Mouse (Mus musculus): ENCODE results near the gene Atxn10. TPM values are rescaled to one million over a fixed set of nuclear protein-coding genes. Genes with fewer than 3 reads are reported as not detected.

The Atxn10 gene
- total RNA-seq, 4 experiments from 2014 or later, result 76.3 to 81.5 (median 77.6) TPM

DNA sequence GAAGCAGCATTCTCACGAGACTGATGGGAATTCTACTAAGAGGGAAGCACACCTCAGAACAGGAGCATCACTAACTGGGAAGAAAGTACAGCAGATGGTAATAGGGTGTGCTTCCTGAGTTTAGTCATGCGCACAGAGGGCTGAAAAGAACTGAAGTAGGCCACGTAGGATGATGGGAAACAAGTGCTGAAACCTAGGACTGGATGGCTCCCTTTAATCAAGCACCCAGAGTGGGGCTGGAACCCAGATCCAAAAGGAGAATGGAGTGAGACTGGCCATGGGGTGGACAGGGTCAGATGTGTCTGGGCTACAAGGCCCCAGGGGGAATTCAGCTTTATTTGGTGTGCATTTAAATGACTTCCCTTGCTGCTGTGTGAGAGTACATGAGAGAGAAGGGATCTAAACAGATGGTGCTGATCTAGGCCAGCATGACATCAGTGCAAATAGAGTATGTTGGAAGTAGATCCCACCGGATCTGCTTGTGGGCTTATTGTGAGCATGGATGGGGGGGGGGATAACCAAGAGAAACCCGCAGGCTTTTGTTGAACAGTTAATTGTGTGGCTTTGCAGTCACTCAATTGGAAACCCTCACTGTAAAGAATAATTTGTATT lies 130.5 kb downstream of the Atxn10 start:
- no peak for DNase-seq (ENCODE audit: low spot score)

DNA sequence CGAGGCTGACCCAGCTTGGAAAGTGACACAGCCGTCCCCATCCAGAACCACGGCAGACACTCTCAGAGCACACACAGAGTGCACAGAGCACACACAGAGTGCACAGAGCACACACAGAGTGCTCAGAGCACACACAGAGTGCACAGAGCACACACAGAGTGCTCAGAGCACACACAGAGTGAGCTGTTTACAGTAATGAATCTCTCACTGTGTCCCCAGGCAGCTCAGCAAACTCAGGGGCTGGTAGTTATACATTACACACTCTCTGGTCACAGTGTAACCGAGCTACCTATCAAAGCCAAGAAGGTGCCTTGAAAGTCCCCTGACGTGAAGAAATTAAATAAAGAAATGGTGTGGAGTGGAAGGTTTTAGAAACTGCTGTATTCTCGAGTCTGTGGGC lies 133.4 kb downstream of the Atxn10 start:
- DNase-seq (ENCODE audit: low spot score), result no peak

DNA sequence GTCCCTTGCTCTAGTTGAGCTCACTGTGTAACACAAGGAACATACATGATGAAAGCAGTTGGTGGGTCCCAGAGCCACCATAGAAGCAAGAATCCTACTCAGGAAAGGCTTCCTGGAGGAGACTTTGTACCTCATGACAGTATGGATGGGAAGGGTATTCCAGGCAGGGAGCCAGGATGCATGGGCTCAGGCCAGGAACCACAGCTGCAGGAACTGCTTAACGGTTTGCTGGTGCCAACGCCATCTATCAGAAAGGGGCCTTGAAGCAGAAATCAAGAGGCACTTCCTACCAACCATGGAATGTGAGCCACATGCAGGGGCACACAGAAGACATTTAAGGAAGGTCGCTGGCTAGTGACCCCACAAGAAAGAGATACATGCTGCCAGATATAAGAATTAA lies 138.7 kb downstream of the Atxn10 start:
- DNase-seq (ENCODE audit: low spot score), result no peak

DNA sequence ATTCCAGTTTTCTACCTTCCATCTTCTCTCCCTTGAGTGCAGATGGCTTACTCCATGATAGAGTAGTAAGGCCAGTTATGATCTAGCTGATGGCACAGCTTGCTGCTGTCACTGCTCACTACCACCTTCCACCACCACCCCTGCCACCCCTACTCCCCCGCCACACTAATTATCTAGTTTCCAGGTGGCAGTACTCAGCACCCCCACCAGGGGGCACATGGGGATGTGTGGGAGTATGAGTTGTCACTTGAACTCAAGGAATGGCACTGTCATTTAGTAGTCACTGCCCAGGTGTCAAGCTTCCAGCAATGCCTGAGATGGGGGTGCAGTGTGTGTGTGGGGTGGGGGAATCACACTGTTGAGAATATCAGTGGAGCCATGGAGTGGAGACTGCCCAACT lies 141.5 kb downstream of the Atxn10 start:
- DNase-seq (ENCODE audit: low spot score), result peak; percentile 19

DNA sequence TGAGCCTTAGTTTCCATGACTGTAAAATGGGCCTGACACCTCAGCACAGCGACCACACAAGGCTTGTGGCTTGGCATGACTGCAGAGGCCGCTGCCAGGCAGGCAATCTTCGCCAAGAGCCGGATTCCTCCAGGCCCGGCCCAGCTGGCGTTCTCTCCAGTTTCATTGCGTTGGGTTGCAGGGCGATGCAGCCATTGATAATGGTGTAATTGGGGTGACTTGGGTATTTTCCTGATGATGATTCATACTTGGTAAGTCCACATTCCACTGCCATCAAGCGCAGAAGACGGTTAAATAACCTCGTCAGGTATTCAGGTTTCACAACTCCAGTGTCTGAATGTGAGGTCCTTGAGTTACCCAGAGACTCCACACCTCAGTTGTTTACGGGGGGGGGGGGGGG lies 143.3 kb downstream of the Atxn10 start:
- DNase-seq (ENCODE audit: low spot score), result no peak

DNA sequence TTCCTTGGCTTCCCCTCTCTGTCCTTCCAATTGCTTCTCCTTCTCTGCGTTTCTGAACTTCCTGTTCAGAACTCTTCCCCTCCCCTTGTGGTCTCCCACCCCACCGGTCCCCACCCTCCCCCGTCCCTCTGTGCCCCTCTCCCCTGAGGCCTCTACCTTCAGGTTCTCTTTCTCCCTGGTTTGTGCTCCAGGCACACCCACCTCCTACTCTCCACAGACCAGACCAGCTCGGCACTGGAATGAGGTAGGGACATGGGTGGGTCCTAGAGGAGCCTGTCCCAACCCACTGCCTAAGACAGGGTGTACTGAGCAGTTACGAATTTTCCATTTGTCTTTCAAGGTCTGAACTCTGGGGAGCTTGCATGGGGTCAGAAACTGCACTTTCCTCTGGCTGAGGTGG lies 143.9 kb downstream of the Atxn10 start:
- no peak for DNase-seq (ENCODE audit: low spot score)

DNA sequence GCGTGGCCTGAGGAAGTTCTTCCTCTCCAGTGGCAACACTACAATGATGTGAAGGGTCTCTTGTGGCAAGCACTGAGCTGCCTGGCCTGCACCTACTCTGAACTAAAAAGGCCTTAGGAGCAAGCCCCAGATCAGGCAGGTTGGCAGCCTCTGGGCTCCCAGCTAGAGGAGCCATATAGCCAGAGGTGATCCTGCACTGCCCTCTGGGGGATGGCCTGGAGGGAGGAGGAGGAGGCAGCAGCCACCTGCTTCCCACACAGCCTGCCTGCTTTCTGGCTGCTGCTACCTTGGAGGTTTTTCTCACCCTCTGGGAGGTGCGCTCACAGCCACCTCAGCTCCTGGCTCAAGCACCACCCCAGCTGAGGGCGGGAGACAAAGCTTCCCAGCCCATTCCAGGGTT lies 144.6 kb downstream of the Atxn10 start:
- no peak for DNase-seq (ENCODE audit: low spot score)

DNA sequence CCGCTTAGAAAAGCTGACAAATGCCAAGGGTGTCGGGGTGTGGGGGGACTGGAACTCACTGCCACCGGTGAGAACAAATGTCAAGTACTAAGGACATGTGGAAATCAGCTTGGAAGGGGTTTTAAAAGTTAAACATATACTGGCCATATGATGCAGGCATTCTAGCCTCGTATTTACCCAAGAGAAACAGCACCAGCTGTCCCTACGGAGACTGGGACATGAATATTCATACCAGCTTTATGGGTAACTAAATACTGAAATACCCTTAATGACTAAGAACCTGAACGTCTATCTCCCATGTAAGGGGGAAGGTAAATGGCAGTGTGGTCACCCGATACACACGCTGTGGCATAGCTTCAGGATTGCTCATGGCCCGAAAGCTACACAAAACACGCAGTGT lies 152.9 kb downstream of the Atxn10 start:
- no peak for DNase-seq (ENCODE audit: low spot score)

DNA sequence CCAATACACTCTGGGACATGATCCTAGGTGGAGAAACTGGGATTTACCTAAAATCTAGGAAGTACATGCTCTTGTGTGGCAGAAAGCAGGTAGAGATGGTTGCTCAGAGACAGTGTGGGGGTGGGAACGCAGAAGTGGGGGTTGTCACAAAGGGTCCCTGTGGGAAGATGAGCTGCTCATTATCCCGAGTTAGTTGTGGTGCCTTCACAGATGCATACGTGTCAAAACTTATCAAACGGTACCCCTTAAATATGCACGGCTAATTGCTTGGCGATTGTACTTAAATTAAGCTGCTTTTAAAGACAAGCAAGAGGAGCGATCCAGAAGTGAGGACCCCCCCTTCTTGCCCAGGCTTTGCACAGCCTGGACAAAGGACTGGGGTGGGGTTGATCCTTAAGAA lies 153.7 kb downstream of the Atxn10 start:
- no peak for DNase-seq (ENCODE audit: low spot score)

DNA sequence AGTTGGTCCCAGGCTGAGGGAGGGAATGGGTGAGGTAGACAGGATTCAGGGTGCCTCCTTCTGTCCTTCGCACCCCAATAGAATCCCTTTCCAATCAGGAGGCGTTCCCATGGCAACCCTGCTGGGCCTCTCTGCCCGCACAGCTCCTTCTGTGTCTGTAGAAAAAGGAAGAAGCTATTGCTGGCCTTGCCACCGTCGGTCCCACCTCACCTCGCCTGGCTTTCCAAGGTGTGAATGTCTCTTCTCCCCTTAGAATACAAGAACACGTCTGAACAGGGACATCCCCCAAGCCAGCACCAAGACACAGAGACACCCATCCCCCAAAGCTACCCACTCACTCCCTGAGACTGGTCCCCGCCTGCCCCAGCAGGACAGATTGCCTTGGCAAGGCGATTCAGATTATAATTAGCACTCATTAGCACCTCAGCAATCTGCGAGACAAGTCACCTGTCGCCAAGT lies 158.1 kb downstream of the Atxn10 start:
- no peak for DNase-seq (ENCODE audit: low spot score)

DNA sequence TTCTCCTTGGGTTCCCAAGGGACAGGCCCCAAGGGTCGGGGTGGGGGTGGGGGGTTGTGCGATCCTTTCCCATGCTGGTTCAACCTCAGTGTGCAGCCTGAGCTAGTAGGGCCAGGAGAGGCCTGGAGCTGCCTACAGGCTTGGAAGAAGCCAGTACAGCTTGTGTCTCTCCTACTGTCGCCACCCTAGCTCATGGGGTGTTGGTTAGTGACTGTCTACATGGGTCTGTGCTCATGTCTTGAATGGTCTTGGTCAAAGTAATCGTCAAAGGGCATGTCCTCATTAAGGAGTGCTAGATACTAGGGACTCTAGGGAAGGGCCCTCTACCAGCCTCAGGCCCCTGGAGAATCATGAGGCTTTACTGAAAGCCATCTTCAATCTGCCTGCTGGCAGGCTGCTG lies 161.5 kb downstream of the Atxn10 start:
- no peak for DNase-seq (ENCODE audit: low spot score)

DNA sequence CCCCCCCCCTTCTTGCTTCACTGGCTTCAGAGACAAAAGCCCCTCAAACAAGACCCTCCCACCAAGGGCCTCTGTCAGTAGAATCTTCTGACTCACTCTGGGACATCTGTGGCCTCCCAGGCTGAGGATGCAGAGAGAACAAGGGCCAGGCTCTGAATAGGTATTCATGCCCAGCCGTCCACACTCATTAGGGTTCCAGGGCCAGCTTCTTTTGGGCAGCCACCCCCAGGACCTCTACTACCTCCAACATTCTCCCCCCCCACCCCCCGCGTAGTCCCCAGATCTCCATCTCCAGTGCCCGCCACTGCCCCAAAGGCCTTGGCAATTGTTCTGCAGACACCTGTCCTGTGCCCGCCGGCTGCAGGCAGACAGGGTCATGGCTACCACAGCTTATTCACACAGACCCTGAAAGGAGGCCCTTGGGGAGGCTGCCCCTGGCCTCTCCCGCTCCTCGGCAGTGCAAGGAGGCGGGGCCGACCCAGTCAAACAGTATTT lies 162.0 kb downstream of the Atxn10 start:
- no peak for DNase-seq (ENCODE audit: low spot score)

DNA sequence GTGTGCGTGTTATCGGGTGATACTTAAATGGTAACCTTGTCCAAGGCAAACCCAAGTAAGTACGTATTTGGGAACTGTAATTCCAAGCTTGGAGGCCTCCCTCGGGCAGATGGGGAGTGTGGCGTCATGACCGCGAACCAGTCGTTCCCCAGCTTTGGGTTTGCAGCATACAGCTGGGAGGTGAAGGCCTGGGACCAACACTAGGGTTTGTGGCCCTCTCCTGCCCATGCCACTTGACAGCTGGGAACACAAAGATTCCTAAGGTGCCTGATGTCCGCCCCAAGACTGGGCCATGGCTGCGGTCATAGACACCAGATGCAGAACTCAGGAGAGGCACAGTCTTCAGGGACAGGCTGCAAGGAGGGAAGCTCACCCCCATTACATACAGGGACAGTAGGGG lies 164.2 kb downstream of the Atxn10 start:
- no peak for DNase-seq (ENCODE audit: low spot score)

DNA sequence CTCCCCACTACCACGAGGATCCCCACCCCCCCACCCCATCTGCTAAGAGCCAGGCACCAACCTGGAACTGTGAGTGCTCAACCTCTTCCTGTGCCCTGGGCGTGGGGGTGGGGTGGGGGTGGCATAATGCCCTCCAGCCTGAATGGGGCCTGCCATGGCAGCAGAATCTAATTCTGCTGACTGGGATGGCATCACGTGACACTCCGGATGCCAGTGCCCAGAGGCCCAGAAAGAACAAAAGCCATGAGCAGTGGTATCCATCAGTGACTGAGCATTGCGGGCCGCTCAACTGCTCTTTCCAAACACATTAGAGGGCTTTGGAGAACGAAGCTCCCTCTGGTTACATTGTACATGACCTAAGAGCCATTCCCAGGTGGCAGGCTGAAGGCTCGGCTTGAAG lies 167.1 kb downstream of the Atxn10 start, which contains the start of gene 7530416G11Rik:
Gene 7530416G11Rik, minus strand, starts transcription at position 101 of the 400 bp plus-strand sequence.
- DNase-seq (ENCODE audit: low spot score), result no peak

DNA sequence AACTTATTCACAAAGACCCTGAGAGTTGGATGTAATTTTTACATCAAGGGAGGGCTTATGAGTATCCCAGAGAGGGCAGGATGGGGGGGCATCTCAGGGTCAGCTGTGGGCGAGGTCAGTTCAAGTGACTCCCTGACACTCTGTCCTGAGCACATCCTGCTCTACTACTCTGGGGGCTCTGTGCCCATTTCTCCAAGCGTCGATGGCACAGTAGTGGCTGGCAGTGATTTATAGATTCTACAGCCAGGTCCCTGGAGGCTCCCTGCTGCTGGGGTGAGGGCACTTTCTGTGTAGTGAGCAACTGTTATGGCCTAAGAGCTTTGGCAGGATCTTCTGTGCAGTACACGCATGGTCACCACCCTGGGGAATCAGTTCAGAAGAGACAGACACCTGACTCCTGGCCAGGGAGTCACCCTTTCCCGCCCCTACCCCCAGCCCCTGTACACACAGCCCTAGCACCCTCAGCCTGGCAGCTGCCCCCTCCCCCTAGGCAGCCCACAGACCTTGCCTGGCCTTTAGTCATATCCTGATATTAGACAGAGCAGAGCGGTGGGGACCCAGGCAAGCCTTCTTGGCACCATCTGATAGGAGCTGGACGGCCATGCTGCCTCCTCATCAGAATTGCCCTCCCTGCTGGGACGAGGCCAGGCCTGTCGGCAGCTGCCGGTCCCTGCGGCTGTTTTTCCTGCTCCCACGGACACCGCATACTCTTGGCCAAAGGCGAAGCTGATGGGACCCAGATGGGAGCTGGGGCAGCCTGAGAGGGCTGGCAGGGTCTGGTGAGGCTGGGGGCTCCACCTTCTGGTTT lies 169.3 kb downstream of the Atxn10 start:
- DNase-seq (ENCODE audit: low spot score), result peak; percentile 6

DNA sequence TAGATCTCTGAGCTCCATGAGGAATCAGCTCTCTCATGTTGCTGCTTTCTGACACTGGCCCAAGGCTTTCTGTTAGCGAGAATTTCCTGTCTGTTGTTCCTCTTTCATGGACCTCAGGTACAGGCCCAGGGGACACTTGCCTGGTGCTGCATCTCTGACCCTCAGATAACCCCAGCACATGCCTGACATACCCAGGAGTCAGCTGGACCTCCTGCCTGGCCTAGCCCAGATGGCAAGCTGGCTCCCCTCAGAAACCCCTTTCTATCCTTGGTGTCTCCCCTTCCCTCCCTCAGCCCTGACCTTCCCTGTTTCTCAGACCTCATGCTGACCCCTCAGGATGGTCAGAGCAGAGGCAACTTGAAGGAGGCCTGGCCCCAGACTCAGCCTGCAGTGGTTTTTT lies 170.6 kb downstream of the Atxn10 start:
- DNase-seq (ENCODE audit: low spot score), result no peak

DNA sequence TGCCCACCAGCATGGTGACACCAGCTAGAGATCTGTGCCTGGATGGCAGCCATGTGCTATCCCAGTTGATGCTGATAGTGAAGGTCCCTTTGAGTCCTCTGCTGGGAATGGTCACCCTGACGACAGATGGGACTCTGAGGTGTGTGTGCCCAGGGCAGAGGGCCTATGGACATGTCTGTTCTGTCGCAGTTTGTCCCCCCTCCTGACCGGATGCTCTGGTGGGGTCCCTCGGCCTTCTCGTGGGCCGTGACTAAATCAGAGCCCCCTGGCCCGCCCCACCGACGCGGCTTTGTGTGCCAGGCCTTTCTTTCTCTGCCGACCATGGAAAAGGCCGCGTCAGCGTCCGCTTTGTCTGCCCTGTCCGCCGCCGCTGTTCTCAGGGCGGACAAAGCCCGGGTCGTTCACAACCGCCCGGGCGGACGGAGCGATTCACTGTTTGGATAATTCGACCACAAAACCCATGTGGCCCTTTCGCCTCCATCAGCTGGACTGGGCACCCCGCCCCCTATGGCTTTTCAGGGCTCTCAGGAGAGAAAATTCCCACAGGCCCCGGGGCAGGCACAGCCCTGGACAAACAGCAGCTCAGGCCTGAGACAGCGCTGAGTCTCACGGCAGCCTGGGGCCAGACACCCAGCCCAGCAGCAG lies 171.4 kb downstream of the Atxn10 start:
- no peak for DNase-seq (ENCODE audit: low spot score)

Other genes with a start within 250 kb of the Atxn10 start
- not detected for gene Smc1b, start 204.3 kb upstream of the Atxn10 start, total RNA-seq (2022)
- not detected for gene Ribc2, start 204.2 kb upstream of the Atxn10 start, total RNA-seq (2022)
- gene Fbln1, start 130.3 kb upstream of the Atxn10 start, total RNA-seq (2022), result 10 to 100 TPM; 52.9 to 86.6 (median 70.1) TPM
- gene 7530416G11Rik, start 167.0 kb downstream of the Atxn10 start, total RNA-seq (2022), result not detected
- under 1 TPM in 3 of 4 experiments, not detected in 1; 0.06 to 0.19 (median 0.14) TPM for gene Wnt7b, start 246.2 kb downstream of the Atxn10 start, total RNA-seq (2022)

All from heart, adult 8-10 months (tissue).